Mouse (Mus musculus) adrenal gland, postnatal 25 days (tissue): ENCODE measurements at regions not wholly inside any gene's neighbourhood (a gene's known extent, or its start where the extent isn't known, plus 50 kb on each side); places are given as distances from the start of the nearest gene placed in this dataset.
A peak's percentile ranks its signal among the peaks of the same experiment; 100 is the strongest.

Experiments used
- DNase-seq: peaks from one replicate; pipeline ENCODE4 v3.0.0; 2021; ENCODE audit warnings: mixed read lengths

DNA sequence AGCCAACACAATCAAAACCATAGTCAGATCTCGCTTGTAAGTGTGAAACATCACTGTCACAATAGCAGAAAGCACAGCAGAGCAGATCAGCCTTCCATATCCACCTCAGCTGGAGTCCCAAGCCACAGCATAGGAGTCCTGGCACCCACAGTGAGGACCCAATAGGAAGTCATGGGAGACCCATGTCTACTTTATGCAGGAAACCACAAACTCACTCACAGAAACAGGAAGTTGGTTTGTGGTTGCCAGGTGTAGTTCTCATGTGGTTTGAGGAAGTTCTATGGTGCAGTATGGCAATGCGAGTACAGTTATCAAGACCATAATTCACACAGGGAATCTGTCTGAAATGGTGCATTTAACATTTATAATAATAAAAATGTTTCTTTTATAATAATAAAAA, 77.6 kb upstream of the Kctd3 start:
- no peak for DNase-seq

DNA sequence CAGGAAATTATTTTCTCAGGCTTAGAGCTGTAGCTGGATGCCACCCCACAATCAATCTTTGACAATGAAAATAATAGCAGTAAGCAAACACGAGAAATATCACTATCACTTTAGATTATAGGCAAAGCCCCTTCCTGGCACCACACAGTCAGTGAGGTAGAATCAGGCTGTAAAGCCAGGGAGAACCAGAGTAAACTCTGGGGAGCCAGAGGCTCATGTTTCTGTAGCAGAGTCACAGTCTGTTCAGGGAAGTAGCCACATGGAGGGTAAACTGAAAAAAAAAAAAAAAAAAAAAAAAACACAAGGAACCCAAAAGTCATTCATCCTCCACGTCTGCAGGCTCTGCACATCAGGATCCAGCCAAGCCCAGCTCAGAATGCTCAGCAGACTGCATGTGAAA, 73.6 kb upstream of the Kctd3 start:
- no peak for DNase-seq

DNA sequence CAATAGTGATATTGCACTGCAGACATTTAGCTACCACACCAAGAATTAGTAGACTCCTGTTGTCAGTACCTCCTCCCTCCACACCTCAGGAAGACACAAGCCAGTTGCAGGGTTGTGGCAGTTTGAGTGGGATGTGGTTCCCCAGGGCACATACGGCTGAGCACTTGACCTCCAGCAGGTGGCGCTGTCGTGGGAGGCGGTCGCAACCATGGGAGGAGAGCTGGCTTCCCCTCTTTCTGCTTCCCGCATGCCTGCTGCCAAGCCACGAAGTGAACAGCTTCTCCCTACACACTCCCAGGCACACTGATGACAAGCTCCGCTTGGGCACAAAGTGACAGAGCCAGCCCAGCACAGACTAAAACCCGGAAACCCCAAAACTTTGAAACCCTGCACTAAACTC, 73.2 kb upstream of the Kctd3 start:
- DNase-seq = peak; percentile 72

DNA sequence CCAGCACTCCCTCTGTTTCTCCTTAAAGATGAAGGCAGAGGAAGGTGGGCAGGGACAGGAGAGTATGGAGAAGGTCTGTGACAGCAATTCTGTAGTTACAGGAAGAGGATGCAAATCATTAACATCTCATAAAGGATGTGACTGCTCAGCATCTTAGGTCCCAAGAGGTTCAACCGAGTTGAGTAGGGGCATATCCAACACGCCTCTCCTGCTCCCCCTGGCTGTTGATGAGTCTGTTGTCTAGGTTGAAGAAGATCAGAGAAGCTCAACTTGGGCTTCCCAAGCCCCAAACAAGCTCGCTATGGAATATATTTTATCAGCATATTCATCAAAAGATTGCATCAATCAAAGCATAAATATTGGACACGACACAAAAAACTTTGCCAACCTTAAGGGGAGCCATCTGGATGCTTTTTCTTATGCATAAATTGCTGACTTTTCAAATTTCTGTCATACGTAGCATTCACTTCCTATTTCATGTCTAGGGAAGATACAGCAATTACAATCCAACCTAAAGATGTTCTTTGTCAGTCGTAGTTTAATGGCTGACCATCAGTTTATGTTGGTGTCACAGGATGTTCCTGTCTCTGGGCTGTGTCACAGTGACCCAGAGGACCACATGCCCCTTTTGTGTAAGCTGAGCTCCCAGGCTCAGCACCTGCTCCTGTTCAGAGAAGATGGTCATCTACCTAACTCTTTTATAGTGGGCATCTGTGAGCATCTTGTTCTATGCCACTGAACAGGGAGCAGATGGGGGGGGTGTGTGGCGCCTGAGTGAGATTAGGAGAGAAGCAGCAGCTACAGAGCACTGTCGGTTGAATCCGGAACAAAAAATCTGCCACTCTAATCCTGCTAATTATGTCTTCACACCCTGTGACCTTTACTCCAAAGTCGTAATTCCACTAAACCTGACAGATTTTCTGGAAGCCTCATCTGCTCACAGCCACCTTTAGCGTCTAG, 72.1 kb upstream of the Kctd3 start:
- DNase-seq = no peak

DNA sequence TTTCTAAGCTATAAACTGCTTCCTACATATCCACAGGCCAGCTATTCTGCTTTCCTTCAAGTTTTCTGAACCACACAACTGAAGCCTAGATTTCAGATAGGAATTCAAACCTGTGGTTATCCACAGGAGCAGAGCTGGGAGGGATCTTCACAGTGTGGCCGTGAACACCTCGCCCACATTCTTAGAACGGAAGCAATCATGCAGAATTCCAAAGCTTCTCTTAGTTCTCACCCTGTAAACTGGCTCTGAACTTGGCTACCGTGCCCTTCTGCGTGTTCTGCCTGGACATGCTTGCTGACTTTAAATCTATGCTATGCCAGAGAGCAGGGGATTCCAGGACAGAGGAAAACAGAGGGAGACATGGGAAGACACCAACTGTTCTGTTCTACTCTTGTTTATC, 70.2 kb upstream of the Kctd3 start:
- no peak for DNase-seq

DNA sequence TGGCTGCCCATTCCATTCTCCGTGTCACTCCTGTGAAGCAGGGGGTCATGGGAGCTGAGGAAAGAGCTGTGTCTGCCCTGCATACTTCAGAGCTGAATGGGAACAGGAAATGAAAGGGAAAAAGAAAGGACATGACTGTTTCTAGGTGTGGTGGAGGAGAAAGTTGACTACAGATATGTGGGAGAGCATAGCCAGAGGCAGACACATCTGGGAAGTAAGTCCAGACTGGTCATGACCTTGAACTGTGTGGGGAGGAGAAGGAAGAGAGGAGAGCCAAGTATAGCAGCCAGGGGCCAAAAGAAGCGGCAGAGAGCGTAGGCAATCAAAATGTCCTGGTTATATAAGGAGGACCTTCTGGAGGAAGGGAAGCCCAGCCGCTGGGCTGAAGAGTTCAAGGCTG, 68.6 kb upstream of the Kctd3 start:
- DNase-seq = no peak

DNA sequence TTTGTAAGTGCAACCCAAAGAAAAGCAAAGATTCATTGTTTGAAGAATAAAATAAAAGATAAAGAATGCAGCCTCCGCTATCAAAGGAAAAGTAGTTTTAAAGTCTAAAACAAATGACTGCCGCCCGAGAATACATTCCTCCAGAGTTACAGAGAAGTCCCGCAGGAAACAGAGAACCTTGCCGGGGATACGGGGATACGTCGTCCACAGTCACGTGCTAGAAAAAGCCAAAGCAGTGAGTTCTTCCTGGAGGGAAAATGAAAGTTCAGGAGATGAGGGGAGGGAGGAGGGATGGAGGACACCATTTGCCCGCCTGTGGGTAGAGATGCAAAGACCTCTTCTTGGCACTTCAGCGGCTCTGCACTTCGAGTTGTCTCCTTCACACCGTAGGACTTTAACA, 68.0 kb upstream of the Kctd3 start:
- DNase-seq = no peak

DNA sequence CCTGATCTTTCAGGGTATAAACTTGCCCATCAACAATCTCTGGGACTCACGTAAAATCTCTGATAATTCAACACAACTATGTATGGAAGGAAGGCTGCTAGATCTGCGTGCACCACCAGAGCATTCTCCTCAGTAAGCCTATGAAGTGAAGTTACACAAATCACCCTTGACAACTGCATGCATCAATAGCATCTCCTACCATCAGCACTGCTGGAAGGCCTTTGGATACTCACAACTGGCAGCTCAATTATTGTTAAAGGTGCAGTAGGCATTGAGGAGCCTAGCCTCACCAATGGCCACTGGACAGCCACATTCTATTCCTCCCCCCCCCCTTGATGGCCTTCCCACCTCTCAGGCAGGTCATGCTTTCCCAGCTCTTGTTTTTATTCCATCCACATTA, 64.9 kb upstream of the Kctd3 start:
- no peak for DNase-seq

DNA sequence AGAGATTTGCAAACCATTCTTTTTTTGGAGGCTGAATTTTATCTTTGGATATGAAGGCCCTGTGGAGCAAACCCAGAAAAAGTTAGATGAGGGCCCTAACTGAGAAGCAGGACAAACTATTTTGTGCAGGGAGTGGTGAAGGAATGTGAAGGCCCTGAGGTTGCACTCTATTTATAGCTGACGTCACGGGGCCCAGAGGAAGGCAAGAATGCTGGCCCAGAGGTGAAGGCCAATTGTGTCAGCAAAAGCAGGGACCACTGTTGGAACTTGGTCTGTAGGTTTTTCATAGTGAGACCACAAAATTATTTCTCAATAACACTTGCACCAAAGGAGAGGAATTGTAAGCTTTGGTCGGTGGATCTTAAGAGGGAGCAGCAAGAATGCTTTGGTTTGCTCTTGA, 60.6 kb upstream of the Kctd3 start:
- no peak for DNase-seq

DNA sequence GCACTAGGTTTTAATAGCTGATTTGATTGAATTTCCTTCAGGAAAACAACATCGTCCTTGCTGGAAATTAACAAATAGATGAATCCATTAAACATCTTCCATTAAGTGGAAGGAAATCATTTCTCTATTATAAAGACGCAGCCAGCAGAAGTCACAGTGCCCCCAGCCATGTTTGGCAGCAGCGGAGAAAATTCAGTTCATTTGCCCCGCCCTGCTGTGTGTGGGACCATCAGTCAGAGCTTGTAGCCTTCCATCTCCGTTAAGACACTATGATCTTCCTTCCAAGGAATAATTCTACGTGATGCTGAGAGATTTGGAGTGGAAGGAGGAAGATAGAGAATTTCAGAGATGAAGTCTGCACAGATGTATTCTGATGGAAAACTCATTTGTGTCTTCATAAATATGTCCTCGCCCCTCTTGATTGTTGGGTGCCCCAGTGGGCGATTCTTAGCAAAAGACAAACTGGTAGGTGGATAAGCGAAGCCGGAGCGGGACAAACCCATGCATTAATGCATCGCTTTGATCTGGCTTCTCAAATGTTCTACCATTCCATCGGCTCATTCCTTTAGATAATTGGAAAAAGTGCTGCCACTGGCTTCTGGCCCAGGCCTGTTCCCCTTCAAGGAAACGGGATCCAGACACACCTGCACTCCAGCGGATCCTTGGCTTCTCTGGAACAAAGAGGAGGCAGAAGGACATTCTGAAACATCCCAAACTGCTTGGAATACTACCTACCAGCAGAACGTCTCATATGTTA, 59.7 kb upstream of the Kctd3 start:
- DNase-seq = no peak

DNA sequence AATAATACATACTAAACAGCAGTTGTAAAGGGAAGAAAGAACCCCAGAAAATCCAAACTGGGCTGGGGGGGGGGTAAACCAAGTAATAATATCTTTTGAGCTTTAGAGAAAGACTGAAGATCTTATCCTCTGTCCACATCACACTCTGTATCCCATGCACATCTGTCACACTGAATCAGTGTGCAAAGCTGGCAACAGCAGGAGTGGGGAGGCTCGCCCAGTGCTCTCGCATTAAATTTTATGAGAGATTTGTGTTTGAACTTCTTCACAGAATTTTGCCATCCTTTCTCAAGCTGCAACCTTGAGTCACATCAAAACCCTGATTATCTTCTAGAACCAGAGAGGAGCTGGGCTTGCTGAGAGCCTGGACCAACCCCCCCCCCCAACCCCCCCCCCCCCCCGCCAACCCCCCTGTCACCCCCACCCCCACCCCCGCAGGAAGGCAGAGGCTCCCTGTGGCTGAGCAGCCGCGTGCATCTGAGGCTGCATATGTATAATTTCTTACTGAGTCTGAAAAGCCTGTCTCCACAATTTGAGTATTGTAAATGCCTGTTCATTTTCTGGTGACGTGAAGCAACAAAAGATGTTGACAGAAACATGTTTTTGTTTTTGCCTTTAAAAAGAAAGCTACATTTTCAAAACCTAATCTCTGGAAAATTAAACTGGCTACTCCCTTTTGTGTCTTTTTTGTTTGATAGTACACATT, 59.0 kb upstream of the Kctd3 start:
- DNase-seq = no peak

DNA sequence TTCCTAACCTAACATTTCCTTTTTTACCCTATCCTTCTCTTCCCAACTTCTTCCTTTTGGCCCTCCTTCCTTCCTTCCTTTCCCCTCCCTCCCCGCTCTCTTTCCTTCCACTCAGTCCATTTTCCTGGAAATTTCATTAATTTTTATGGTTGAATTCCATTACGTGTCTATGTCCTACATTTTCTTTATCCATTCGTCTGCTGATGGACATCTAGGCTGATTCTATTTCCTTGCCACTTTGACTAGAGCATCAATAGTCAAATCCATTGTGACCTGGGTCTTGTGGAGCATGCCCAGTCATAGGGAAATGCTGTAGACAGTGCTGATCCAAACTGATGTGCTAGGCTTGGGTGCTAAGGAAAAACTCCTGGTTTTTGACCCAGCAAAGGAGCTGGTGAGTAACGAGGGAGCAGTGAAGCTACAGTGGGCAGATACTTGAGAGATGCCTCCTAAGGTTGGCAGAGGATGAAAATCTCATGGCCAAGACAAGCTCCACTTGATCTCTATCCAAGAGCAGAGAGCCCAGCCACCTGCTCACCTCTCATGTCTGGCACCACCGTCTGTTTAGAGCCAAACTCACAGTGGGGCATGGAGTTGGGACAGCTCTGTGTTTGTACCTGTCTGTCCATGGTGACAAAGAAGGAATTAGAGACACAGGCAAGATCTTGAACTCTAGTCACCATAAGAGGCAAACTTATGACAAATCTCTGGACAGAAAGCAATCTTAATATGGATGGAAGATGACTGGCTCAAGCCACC, 57.7 kb upstream of the Kctd3 start:
- DNase-seq = no peak

DNA sequence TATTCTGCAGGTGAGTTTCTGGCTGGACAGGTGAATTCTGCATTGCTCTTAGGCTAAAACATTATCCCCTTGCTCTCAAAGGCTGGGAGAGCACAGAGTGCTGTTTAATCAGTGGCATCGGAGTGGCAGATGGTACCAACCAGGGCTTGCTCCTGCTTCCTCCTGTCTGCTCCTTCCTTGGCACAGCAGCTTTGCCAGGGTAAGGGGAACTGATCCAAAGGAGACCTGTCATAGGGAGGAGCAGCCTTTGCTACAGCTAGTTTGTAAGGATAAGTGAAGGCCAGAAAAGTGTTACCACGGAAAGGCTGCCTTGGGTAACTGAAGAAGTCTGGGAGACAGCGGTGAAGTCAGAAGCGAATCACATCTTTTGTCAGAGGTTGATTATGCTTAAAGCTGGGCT, 57.0 kb upstream of the Kctd3 start:
- DNase-seq = no peak

DNA sequence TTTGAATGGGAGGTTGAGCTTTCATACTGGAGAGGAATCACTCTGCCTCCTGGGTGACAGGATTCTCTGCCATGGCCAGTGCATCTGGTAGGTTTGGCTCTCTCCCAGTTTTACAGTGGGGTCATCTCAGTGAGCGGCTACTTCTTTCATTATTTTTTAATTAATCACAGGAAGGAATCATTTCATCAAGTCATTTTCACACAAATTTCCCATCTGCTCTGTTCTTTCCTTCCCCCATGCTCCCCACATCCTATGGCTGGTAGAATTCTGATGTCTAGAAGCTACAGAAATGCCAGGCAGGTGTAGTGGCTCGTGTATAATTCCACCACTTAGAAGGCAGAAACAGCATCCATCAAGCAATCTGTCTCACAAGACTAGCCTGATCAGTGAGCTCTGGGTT, 56.1 kb upstream of the Kctd3 start:
- no peak for DNase-seq

DNA sequence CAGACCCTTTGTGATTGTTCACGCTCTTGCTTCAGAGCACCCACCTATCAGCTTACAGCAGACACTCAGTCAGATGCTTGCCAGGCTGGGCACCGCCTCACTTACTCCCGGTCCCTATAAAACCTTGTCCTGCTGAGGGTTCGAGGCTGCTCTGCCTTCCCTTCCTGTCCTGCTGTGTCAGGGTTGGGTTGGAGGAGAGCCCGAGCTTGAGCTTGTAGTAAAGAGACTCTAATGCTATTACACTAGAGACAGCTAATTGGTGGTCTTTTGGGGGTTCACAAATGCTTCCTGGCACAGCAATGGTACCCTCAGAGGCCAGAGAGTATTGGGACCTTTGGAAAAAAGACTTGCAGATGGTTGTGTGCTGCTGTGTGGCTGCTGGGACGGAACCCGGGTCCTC, 55.6 kb upstream of the Kctd3 start:
- DNase-seq = no peak
